Mouse (Mus musculus) stomach, postnatal 0 days (tissue): ENCODE measurements around the gene Vmn1r55.

ENCODE experiments used
- CTCF ChIP-seq: IDR thresholded peaks from 2 replicates; pipeline ENCODE4 v1.5.1; 2016; ENCODE audit warnings: antibody characterized with exemption, low read depth, mild to moderate bottlenecking, moderate library complexity
- EP300 ChIP-seq: optimal IDR thresholded peaks from 2 replicates; pipeline ENCODE3; 2016; ENCODE audit warnings: antibody characterized with exemption

DNA sequence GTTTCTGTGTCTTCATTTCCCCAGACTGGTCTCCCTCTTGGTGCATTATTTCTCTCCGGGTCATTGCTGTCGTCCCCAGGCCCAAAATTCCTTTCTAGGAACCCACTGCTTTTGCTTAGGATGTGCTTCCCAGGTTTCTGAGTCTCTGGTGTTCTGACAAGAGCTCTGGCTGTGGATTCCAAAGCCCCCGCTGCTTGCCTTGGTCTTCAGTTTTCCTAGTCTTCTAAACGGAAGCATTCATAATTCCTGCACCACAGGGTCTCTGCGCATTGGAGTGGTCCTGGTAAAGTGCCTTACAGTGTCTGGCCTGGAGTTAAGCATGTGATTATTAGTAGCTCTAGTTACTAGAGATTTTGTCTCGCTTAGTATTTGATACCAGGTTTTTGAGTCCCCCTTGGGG, 68.7 kb downstream of the Vmn1r55 start:
- TF ChIP-seq CTCF (no peak), EP300 (no peak)
